Mouse (Mus musculus) intestine, embryonic 16.5 days (tissue): ENCODE measurements around the gene Gm35315. TPM values are rescaled to one million over a fixed set of nuclear protein-coding genes. Genes with fewer than 3 reads are reported as not detected.
"Not testable (repeated sequence)": the region's sequence is repeated elsewhere in the genome, so short reads cannot be mapped to it uniquely, and the experiment has no call there.

Source experiments
- ATAC-seq: fragments of 200-750 bp; cut with Nextera tagmentation; 2 replicates; pipeline ENCODE4 v1.8.0; 2017; ENCODE audit warnings: moderate TSS enrichment, moderate library complexity
- H3K27ac ChIP-seq: fragments of 300-500 bp; sonication (generic); 2 replicates; pipeline ENCODE4 v1.5.1; 2014; ENCODE audit warnings: mild to moderate bottlenecking, low read length
- H3K27me3 ChIP-seq: fragments of 300-500 bp; sonication (generic); replicated peaks from 2 replicates; pipeline ENCODE4 v1.6.1; 2014; ENCODE audit warnings: low read length, control low read depth, mixed read lengths; ENCODE audit not compliant: control insufficient read depth, insufficient read depth
- H3K36me3 ChIP-seq: fragments of 300-500 bp; sonication (generic); 2 replicates; pipeline ENCODE4 v1.6.1; 2014; ENCODE audit warnings: low read length, control low read depth; ENCODE audit not compliant: control insufficient read depth, insufficient read depth
- H3K4me1 ChIP-seq: fragments of 300-500 bp; sonication (generic); 2 replicates; pipeline ENCODE4 v1.6.1; 2014; ENCODE audit warnings: low read length, control low read depth, mixed read lengths; ENCODE audit not compliant: control insufficient read depth, insufficient read depth
- H3K4me2 ChIP-seq: fragments of 300-500 bp; sonication (generic); 2 replicates; pipeline ENCODE4 v1.6.1; 2014; ENCODE audit warnings: low read depth, low read length, control low read depth
- H3K4me3 ChIP-seq: fragments of 300-500 bp; sonication (generic); 2 replicates; pipeline ENCODE4 v1.5.1; 2014; ENCODE audit warnings: mild to moderate bottlenecking, low read length
- H3K9ac ChIP-seq: fragments of 300-500 bp; sonication (generic); 2 replicates; pipeline ENCODE4 v1.6.1; 2014; ENCODE audit warnings: low read depth, low read length
- H3K9me3 ChIP-seq: fragments of 300-500 bp; sonication (generic); 2 replicates; pipeline ENCODE4 v1.6.1; 2016; ENCODE audit warnings: low read length, control low read depth; ENCODE audit not compliant: control insufficient read depth
- WGBS: fragments of 180-500 bp; shearing (Covaris S2); extraction: QIAGEN DNeasy Blood & Tissue Kit; methylation state at CpG from one replicate; pipeline ENCODE4 v1.1.7; 2014; 5-methylcytosine and 5-hydroxymethylcytosine counted together
- polyA plus RNA-seq: library from polyadenylated mRNA; unstranded; fragments of >200 nt; fragmentation: Nextera tagmentation; extraction: Ambion mirVana; gene quantifications from 2 replicates; pipeline ENCODE4 v1.2.1, GENCODE M21; 2015

Gm35315 gene
- polyA plus RNA-seq, 1 experiment from 2014 or later = 1.5 TPM

GRCm38 (mm10) chr5:110082961-110083360, 11.3 kb downstream of the Gm35315 start:
- Histone ChIP-seq H3K4me2 (no peak overlapping the region), H3K9me3 (0 out of 2 replicates have a peak, but pooled peaks cover 4% of the 10 kb centered on the region), H3K4me1 (no peaks in the 10 kb centered on the region), H3K36me3 (no peaks in the 10 kb centered on the region), H3K27ac (no peak overlapping the region), H3K27me3 (no peaks in the 10 kb centered on the region), H3K9ac (no peak overlapping the region), H3K4me3 (no peak overlapping the region)
- ATAC-seq = no peak
- 84% methylated on average over 4 of the region's 4 CpGs for WGBS

- not testable (repeated sequence) for H3K4me3 ChIP-seq, H3K9me3 ChIP-seq, H3K4me1 ChIP-seq, H3K4me2 ChIP-seq, ATAC-seq, H3K27ac ChIP-seq, H3K9ac ChIP-seq, H3K27me3 ChIP-seq, H3K36me3 ChIP-seq
- WGBS = 70% methylated on average over 2 of the region's 2 CpGs
These were observed 21.8 kb downstream of the Gm35315 start, which contains the start of gene Gm17655 for GRCm38 (mm10) chr5:110072413-110072812. Gene Gm17655, minus strand, starts transcription at chr5:110072513.

- H3K4me1 ChIP-seq = no peaks in the 10 kb centered on the region
- no peaks in the 10 kb centered on the region for H3K9me3 ChIP-seq
- ATAC-seq = peak; percentile 100
- H3K36me3 ChIP-seq = no peaks in the 10 kb centered on the region
- H3K4me2 ChIP-seq = peak overlapping the region; percentile 54
- peak overlapping the region; percentile 59; the same call in 1 of the 2 replicates for H3K27ac ChIP-seq
- WGBS = 2% methylated on average over 19 of the region's 19 CpGs
- H3K9ac ChIP-seq = peak overlapping the region; percentile 78
- no peaks in the 10 kb centered on the region for H3K27me3 ChIP-seq
- peak overlapping the region; percentile 75 for H3K4me3 ChIP-seq
These were observed 36.4 kb downstream of the Gm35315 start for GRCm38 (mm10) chr5:110057637-110058408.

Other genes starting within 250 kb of the Gm35315 start
- 0.23 and 0.44 TPM in 2 replicates for gene Gm15446, start 171.0 kb downstream of the Gm35315 start, polyA plus RNA-seq
- gene Zfp932, start 97.9 kb downstream of the Gm35315 start, polyA plus RNA-seq = 13.2 and 14.8 TPM in 2 replicates
- 3.2 and 3.7 TPM in 2 replicates for gene Gm17655, start 21.9 kb downstream of the Gm35315 start, polyA plus RNA-seq
- gene Plcxd1, start 5.5 kb upstream of the Gm35315 start, polyA plus RNA-seq = 0.80 and 0.84 TPM in 2 replicates
- gene Gtpbp6, start 13.8 kb upstream of the Gm35315 start, polyA plus RNA-seq = 28.3 and 29.6 TPM in 2 replicates
- 2.3 and 2.7 TPM in 2 replicates for gene Zfp605, start 15.7 kb upstream of the Gm35315 start, polyA plus RNA-seq
- 35.1 and 35.6 TPM in 2 replicates for gene Chfr, start 41.4 kb upstream of the Gm35315 start, polyA plus RNA-seq
- 13.7 and 14.5 TPM in 2 replicates for gene Golga3, start 82.3 kb upstream of the Gm35315 start, polyA plus RNA-seq
- gene Ankle2, start 136.6 kb upstream of the Gm35315 start, polyA plus RNA-seq = 12.9 and 16.9 TPM in 2 replicates
- gene Pgam5, start 175.5 kb upstream of the Gm35315 start, polyA plus RNA-seq = 51.4 and 54.7 TPM in 2 replicates
- gene Pxmp2, start 191.8 kb upstream of the Gm35315 start, polyA plus RNA-seq = 7.7 and 8.0 TPM in 2 replicates
- gene Pole, start 191.9 kb upstream of the Gm35315 start, polyA plus RNA-seq = 14.5 and 15.7 TPM in 2 replicates
- gene P2rx2, start 248.8 kb upstream of the Gm35315 start, polyA plus RNA-seq = 1.2 and 1.4 TPM in 2 replicates